Comparison of ENCODE assay signal across 11 mouse cellular contexts in genomic region chr2:18040347-18041160, GRCm38 (mm10). TPM values are rescaled to one million over a fixed set of nuclear protein-coding genes. Genes with fewer than 3 reads are reported as not detected.
A peak's percentile ranks its signal among the peaks of the same experiment; 100 is the strongest.
DNase-seq lines count a peak whose midpoint lies in the region; ATAC-seq lines count a peak whose summit lies in the region.
"Had no signal": no experiment of that assay in that cellular context is flagged by ENCODE, and none has a peak within 500 bp of the region (broad histone marks: within the 10 kb centered on the region; RNA-seq: fewer than 3 reads in every experiment).

No protein-coding gene starts in this region.

- H3K9ac ChIP-seq in heart, embryonic 13.5 days, result peak overlapping the region; percentile 87
- H3K9ac ChIP-seq in intestine, embryonic 16.5 days (ENCODE audit: low read depth, low read length), result peak overlapping the region; percentile 69
- peak overlapping the region; percentile 56 for H3K9ac ChIP-seq in midbrain, embryonic 15.5 days

- intact Hi-C loops in heart, postnatal 25 days (cut with DNase I), result no loop called here
- intact Hi-C loops in gastrocnemius, postnatal 14 days (cut with DNase I; ENCODE audit: low total_unique reads), result loop anchor here (10.0 kb wide), 1 partner anchor 724 kb away; no protein-coding TSS in a partner anchor

- WGBS in heart, embryonic 13.5 days, result 38% methylated on average over 27 of the region's 27 CpGs
- 6% methylated on average over 27 of the region's 27 CpGs for WGBS in embryonic facial prominence, embryonic 10.5 days
- 63% methylated on average over 27 of the region's 27 CpGs for WGBS in intestine, embryonic 16.5 days
- whole genome bisulfite sequencing in midbrain, embryonic 15.5 days, result 9% methylated on average over 27 of the region's 27 CpGs

- H3K27ac ChIP-seq in heart, embryonic 13.5 days (replicated peaks), result peak overlapping the region; percentile 79
- peak overlapping the region; percentile 99 for H3K27ac ChIP-seq in embryonic facial prominence, embryonic 10.5 days (replicated peaks)
- H3K27ac ChIP-seq in intestine, embryonic 16.5 days (ENCODE audit: low read length), result 0 out of 2 replicates have a peak overlapping the region, but pooled peaks have one; percentile 6
- H3K27ac ChIP-seq in midbrain, embryonic 15.5 days, result peak overlapping the region; percentile 83
- H3K27ac ChIP-seq: macrophage had no signal

- peak overlapping the region; percentile 30 for H3K4me3 ChIP-seq in heart, embryonic 13.5 days
- peak overlapping the region; percentile 98 for H3K4me3 ChIP-seq in embryonic facial prominence, embryonic 10.5 days
- no peak overlapping the region for H3K4me3 ChIP-seq in intestine, embryonic 16.5 days (ENCODE audit: low read length)
- H3K4me3 ChIP-seq in midbrain, embryonic 15.5 days, result peak overlapping the region; percentile 31

- no peaks in the 10 kb centered on the region for H3K9me3 ChIP-seq in heart, embryonic 13.5 days
- H3K9me3 ChIP-seq in embryonic facial prominence, embryonic 10.5 days, result no peaks in the 10 kb centered on the region
- H3K9me3 ChIP-seq in intestine, embryonic 16.5 days (ENCODE audit: control insufficient read depth, low read length), result no peaks in the 10 kb centered on the region
- H3K9me3 ChIP-seq in midbrain, embryonic 15.5 days, result no peaks in the 10 kb centered on the region

- no peaks in the 10 kb centered on the region for H3K36me3 ChIP-seq in heart, embryonic 13.5 days
- peaks cover 7% of the 10 kb centered on the region; the same call in 1 of the 2 replicates for H3K36me3 ChIP-seq in embryonic facial prominence, embryonic 10.5 days (replicated peaks)
- no peaks in the 10 kb centered on the region for H3K36me3 ChIP-seq in intestine, embryonic 16.5 days (ENCODE audit: control insufficient read depth, insufficient read depth, low read length)
- no peaks in the 10 kb centered on the region for H3K36me3 ChIP-seq in midbrain, embryonic 15.5 days (replicated peaks)

- H3K4me2 ChIP-seq in heart, embryonic 13.5 days, result peak overlapping the region; percentile 93
- H3K4me2 ChIP-seq in intestine, embryonic 16.5 days (ENCODE audit: low read depth, low read length), result no peak overlapping the region
- H3K4me2 ChIP-seq in midbrain, embryonic 15.5 days, result peak overlapping the region; percentile 63

- no peak for ATAC-seq in heart, embryonic 13.5 days (ENCODE audit: extremely low read depth, insufficient number of reproducible peaks, low FRiP score, low TSS enrichment)
- ATAC-seq in intestine, embryonic 16.5 days, result 0 out of 2 replicates have a peak, but pooled peaks have one; percentile 31
- ATAC-seq in midbrain, embryonic 15.5 days (replicated peaks), result peak; percentile 42
- no peak for ATAC-seq in erythroid progenitor cell, adult 5-6 weeks (replicated peaks; ENCODE audit: low FRiP score, poor library complexity, severe bottlenecking)

- H3K4me1 ChIP-seq in heart, embryonic 13.5 days, result peaks cover 77% of the 10 kb centered on the region
- H3K4me1 ChIP-seq in embryonic facial prominence, embryonic 10.5 days, result peaks cover 79% of the 10 kb centered on the region
- H3K4me1 ChIP-seq in intestine, embryonic 16.5 days (ENCODE audit: control insufficient read depth, insufficient read depth, low read length), result peaks cover 24% of the 10 kb centered on the region
- peaks cover 60% of the 10 kb centered on the region for H3K4me1 ChIP-seq in midbrain, embryonic 15.5 days

- DNase-seq in heart, postnatal 25 days (ENCODE audit: low spot score), result no peak
- peak; percentile 69 for DNase-seq in embryonic facial prominence, embryonic 10.5 days (ENCODE audit: low spot score)
- DNase-seq in spleen, adult 12 weeks (ENCODE audit: low spot score), result no peak
- DNase-seq in gastrocnemius, postnatal 14 days, result no peak

- H3K27me3 ChIP-seq in heart, embryonic 13.5 days (replicated peaks), result no peaks in the 10 kb centered on the region
- H3K27me3 ChIP-seq in embryonic facial prominence, embryonic 10.5 days (replicated peaks; ENCODE audit: low read depth, poor library complexity, severe bottlenecking), result no peaks in the 10 kb centered on the region
- H3K27me3 ChIP-seq in intestine, embryonic 16.5 days (replicated peaks; ENCODE audit: control insufficient read depth, insufficient read depth, low read length), result no peaks in the 10 kb centered on the region
- no peaks in the 10 kb centered on the region for H3K27me3 ChIP-seq in midbrain, embryonic 15.5 days (replicated peaks)

RNA-seq across cellular contexts. Expression of gene A930004D18Rik, which starts 3.0 kb away (rescaled TPM):
- polyA plus RNA-seq in heart, embryonic 13.5 days (2015; fragmentation: Nextera tagmentation; extraction: Ambion mirVana), result 11.3 and 12.0 TPM in 2 replicates
- total RNA-seq in heart, postnatal 25 days (2021), result 1 to 10 TPM; 3.5 to 3.8 TPM
- 12.7 and 17.7 TPM in 2 replicates for polyA plus RNA-seq in embryonic facial prominence, embryonic 10.5 days (2016; fragmentation: Nextera tagmentation; extraction: Ambion mirVana)
- polyA plus RNA-seq in intestine, embryonic 16.5 days (2015; fragmentation: Nextera tagmentation; extraction: Ambion mirVana), result 9.8 and 11.5 TPM in 2 replicates
- 8.1 and 11.8 TPM in 2 replicates for polyA plus RNA-seq in midbrain, embryonic 15.5 days (2015; fragmentation: Nextera tagmentation; extraction: Ambion mirVana)
- not detected in 2 replicates for total RNA-seq in erythroid progenitor cell, adult 5-6 weeks (2015; ENCODE audit: low replicate concordance)
- not detected in 2 replicates for total RNA-seq in erythroid progenitor cell, adult 5-6 weeks (2017; ENCODE audit: low replicate concordance)
- 1 to 10 TPM in 1 of 2 experiments, under 1 TPM in 1; 0.89 to 1.1 TPM for total RNA-seq in gastrocnemius, postnatal 14 days (2021)

RNA-seq across cellular contexts. Expression of gene Skida1, which starts 8.3 kb away (rescaled TPM):
- 5.5 and 6.6 TPM in 2 replicates for polyA plus RNA-seq in heart, embryonic 13.5 days (2015; fragmentation: Nextera tagmentation; extraction: Ambion mirVana)
- 1 to 10 TPM; 3.3 to 4.0 TPM for total RNA-seq in heart, postnatal 25 days (2021)
- polyA plus RNA-seq in embryonic facial prominence, embryonic 10.5 days (2016; fragmentation: Nextera tagmentation; extraction: Ambion mirVana), result 15.5 and 16.6 TPM in 2 replicates
- polyA plus RNA-seq in intestine, embryonic 16.5 days (2015; fragmentation: Nextera tagmentation; extraction: Ambion mirVana), result 2.0 and 2.7 TPM in 2 replicates
- polyA plus RNA-seq in midbrain, embryonic 15.5 days (2015; fragmentation: Nextera tagmentation; extraction: Ambion mirVana), result 8.1 and 9.0 TPM in 2 replicates
- total RNA-seq in erythroid progenitor cell, adult 5-6 weeks (2015; ENCODE audit: low replicate concordance), result not detected in 2 replicates
- not detected in 2 replicates for total RNA-seq in erythroid progenitor cell, adult 5-6 weeks (2017; ENCODE audit: low replicate concordance)
- total RNA-seq in gastrocnemius, postnatal 14 days (2021), result 1 to 10 TPM in 1 of 2 experiments, under 1 TPM in 1; 1.00 to 1.0 TPM
- polyA plus RNA-seq: macrophage had no signal

RNA-seq across cellular contexts. Expression of gene Mllt10, which starts 14.5 kb away (rescaled TPM):
- polyA plus RNA-seq in heart, embryonic 13.5 days (2015; fragmentation: Nextera tagmentation; extraction: Ambion mirVana), result 32.5 and 42.5 TPM in 2 replicates
- total RNA-seq in heart, postnatal 25 days (2021), result 10 to 100 TPM; 32.6 to 35.1 TPM
- 64.4 and 65.5 TPM in 2 replicates for polyA plus RNA-seq in embryonic facial prominence, embryonic 10.5 days (2016; fragmentation: Nextera tagmentation; extraction: Ambion mirVana)
- polyA plus RNA-seq in intestine, embryonic 16.5 days (2015; fragmentation: Nextera tagmentation; extraction: Ambion mirVana), result 45.4 and 47.2 TPM in 2 replicates
- polyA plus RNA-seq in midbrain, embryonic 15.5 days (2015; fragmentation: Nextera tagmentation; extraction: Ambion mirVana), result 49.9 and 53.1 TPM in 2 replicates
- 122 and 125 TPM in 2 replicates for total RNA-seq in erythroid progenitor cell, adult 5-6 weeks (2015; ENCODE audit: low replicate concordance)
- 77.9 and 98.0 TPM in 2 replicates for total RNA-seq in erythroid progenitor cell, adult 5-6 weeks (2017; ENCODE audit: low replicate concordance)
- 10 to 100 TPM; 19.0 to 20.5 TPM for total RNA-seq in gastrocnemius, postnatal 14 days (2021)

RNA-seq across cellular contexts. Expression of gene H2al2a, which starts 43.8 kb away (rescaled TPM):
- polyA plus RNA-seq in heart, embryonic 13.5 days (2015; fragmentation: Nextera tagmentation; extraction: Ambion mirVana), result not detected in 2 replicates
- total RNA-seq in heart, postnatal 25 days (2021), result not detected
- polyA plus RNA-seq in embryonic facial prominence, embryonic 10.5 days (2016; fragmentation: Nextera tagmentation; extraction: Ambion mirVana), result not detected in 2 replicates
- polyA plus RNA-seq in intestine, embryonic 16.5 days (2015; fragmentation: Nextera tagmentation; extraction: Ambion mirVana), result not detected in 2 replicates
- not detected in 2 replicates for polyA plus RNA-seq in midbrain, embryonic 15.5 days (2015; fragmentation: Nextera tagmentation; extraction: Ambion mirVana)
- not detected in 2 replicates for total RNA-seq in erythroid progenitor cell, adult 5-6 weeks (2015; ENCODE audit: low replicate concordance)
- not detected in 2 replicates for total RNA-seq in erythroid progenitor cell, adult 5-6 weeks (2017; ENCODE audit: low replicate concordance)
- not detected for total RNA-seq in gastrocnemius, postnatal 14 days (2021)
- total RNA-seq: CH12.LX had no signal
- polyA plus RNA-seq: cortical plate, adult 2 months; macrophage had no signal

Comparison
In these comparisons a context has a peak if more than half of its experiments do, and no peak if none do; other contexts are left out.
1. ATAC-seq: peak in intestine, embryonic 16.5 days (single experiment) and midbrain, embryonic 15.5 days (single experiment); none in heart, embryonic 13.5 days (single experiment) and erythroid progenitor cell, adult 5-6 weeks (single experiment).
2. H3K27ac ChIP-seq: peak in every context shown above with its lines; median percentile 99 in embryonic facial prominence, embryonic 10.5 days; 83 in midbrain, embryonic 15.5 days; 79 in heart, embryonic 13.5 days; 6 in intestine, embryonic 16.5 days.
3. Peak in every context shown above with its lines, with median percentiles within 50 percentile points of each other: H3K9ac ChIP-seq.